Mouse (Mus musculus): Measurements from ENCODE around the gene Gm14435. TPM values are rescaled to one million over a fixed set of nuclear protein-coding genes. Genes with fewer than 3 reads are reported as not detected.
"Not testable (repeated sequence)": the region's sequence is repeated elsewhere in the genome, so short reads cannot be mapped to it uniquely, and the experiment has no call there.

Gm14435 gene
- 11.7 and 13.9 TPM in 2 replicates for polyA plus RNA-seq (2016; fragmentation: Nextera tagmentation; extraction: Ambion mirVana)

DNA sequence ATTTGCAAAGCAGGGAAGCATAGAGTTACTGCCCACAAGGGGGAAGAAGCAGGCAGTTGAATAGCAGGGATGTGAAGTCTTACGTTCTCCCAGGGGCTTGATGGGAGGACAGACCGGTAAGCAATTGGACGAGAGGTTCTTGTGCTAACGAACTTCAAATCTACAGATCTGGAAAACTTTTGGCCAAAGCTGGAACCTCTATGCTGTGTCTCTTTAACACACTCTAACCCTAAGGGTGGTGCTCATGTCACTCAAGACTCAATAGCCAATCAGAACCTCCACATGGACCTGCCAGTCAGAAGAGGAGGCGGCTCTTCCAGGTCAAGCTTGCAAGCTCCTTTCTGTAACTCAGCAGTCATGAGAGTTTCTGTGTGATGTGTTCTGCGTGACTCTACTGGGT is at the start of gene Gm14435:
Gm14435 (plus strand) TSS at position 301 of the 400 bp plus-strand sequence.
- no CpG with 5 or more reads among the region's 6 CpGs for WGBS
- H3K27ac ChIP-seq; H3K27me3 ChIP-seq; H3K4me2 ChIP-seq (replicated peaks); H3K36me3 ChIP-seq; H3K4me3 ChIP-seq; H3K4me1 ChIP-seq; H3K9ac ChIP-seq; H3K9me3 ChIP-seq (replicated peaks); ATAC-seq (ENCODE audit: low FRiP score): not testable (repeated sequence)

Other genes with a start within 250 kb of the Gm14435 start
- 5.8 and 6.1 TPM in 2 replicates for gene 2210418O10Rik, start 197.0 kb upstream of the Gm14435 start, polyA plus RNA-seq (2016; fragmentation: Nextera tagmentation; extraction: Ambion mirVana)
- gene Gm11009, start 104.1 kb upstream of the Gm14435 start, polyA plus RNA-seq (2016; fragmentation: Nextera tagmentation; extraction: Ambion mirVana), result not detected in 2 replicates
- gene Gm14434, start 63.2 kb downstream of the Gm14435 start, polyA plus RNA-seq (2016; fragmentation: Nextera tagmentation; extraction: Ambion mirVana), result 13.9 and 24.7 TPM in 2 replicates
- gene Zfp967, start 97.5 kb downstream of the Gm14435 start, polyA plus RNA-seq (2016; fragmentation: Nextera tagmentation; extraction: Ambion mirVana), result 0.67 TPM in 1 of 2 replicates, not detected in the other
- gene Gm14308, start 212.8 kb downstream of the Gm14435 start, polyA plus RNA-seq (2016; fragmentation: Nextera tagmentation; extraction: Ambion mirVana), result 16.0 and 17.3 TPM in 2 replicates
- gene Zfp973, start 246.9 kb downstream of the Gm14435 start, polyA plus RNA-seq (2016; fragmentation: Nextera tagmentation; extraction: Ambion mirVana), result 8.6 and 10.5 TPM in 2 replicates

Data from hindbrain, embryonic 12.5 days (tissue).